Mouse (Mus musculus): ENCODE measurements around the gene Akna.

The Akna gene

DNA sequence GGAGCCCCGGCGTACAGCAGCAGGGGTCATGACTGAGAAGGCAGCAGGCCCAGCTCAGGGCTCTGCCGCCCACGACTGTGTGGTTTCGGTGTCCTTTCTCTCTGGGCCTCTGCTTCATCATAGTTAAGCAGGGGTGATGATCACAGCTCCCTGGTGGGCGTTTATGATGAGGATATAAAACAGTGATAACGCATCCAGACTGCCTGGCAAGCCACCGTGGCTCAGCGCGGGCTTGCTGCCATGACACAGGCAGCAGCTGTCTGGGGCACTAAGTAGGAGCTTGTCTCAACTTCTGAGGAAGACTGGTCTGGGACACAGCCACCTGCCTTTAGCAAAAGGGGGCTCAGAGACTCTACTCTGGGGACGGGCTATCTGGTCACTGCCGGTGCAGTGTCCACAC lies 19.7 kb downstream of the Akna start:
- no peak for DNase-seq (ENCODE audit: low read depth)

DNA sequence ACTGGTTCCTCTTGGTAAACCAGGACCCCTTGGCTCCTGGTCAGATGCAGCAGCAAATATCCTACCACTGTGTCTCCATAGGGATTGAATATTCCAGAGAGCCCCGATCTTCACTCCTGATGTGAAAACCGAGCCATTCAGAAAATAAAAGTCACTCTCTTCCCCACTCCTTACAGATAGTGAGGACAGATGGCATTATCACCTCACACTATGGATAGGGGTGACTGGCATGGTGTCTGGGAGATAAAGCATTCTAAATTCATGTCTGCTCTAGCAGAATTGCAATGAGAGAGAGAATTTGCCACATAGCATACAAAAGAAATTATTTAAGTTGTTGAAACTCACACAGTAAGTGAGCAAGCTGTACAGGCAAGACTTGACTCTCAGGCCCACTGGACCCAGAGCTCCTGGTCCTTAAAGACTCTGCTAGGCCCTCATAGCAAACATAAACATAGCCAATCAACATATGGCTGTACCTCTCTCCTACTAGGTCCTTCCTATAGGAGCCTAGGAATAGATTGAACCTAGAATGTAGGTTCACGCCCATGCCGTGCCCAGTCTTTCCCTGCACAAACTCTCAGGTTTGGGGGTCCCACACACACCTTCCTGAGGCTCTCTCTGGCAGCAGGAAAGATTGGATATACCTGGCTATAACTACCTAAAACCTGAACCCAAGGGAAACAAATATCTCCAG lies 20.3 kb downstream of the Akna start:
- DNase-seq (ENCODE audit: low read depth): no peak

DNA sequence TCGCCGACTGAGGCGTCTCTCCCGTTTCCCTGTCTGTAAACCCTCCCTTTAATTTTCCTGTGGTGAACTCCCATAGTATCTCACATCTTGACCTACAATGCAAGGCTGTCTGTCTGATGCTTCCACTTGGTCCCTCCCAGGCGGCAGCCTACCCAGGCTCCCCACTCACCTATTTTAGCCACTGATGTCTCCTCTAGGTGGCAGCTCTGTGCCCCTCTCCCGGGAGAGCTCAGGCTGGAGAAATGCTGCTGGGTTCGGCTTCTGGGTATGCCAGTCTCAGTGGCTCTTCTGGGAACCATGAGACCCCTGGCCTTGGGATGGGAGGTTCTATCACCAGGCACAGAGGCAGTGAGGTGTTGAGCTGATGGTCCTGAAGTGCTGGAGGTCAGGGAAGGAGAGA lies 25.7 kb downstream of the Akna start:
- DNase-seq (ENCODE audit: low read depth): no peak

DNA sequence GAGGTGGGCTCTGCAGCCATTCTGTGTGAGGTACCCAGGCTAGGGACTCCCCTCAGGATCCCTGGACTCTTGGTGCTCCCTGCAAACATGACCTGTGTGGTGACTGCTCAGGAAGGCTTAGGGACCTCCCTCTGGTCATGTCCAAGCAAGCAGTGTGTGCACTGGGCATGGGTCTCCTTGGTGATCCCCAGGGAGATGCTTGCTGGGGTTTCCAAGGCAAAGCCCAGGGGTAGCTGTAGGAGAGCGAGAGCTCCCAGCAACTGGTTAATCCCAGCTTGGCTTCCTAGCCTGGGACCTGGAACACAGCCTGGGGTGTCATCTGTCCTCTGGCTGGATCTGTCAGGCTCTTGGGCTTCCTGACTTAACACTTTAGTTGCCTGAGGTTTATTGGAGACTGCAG lies 27.8 kb downstream of the Akna start:
- no peak for DNase-seq (ENCODE audit: low read depth)

DNA sequence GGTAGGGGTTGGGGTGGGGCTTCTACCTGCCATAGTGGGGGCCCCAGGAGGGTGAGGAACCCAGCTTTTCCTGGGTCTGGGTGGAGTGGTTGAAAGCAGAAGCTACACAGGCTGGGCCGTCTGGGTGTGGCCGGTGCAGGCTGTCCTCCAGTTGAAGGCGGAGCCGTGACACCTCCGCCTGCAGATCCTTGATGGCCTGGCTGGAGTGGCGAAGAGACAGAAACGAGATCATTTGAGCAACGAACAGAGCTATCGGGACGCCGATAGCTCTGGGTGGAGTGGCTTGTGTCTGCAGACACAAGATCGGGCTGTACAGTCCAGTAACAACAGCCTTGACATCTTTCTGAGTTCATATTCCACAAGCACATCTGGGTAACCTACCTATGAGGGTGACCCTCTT lies 28.8 kb downstream of the Akna start:
- DNase-seq (ENCODE audit: low read depth): no peak

DNA sequence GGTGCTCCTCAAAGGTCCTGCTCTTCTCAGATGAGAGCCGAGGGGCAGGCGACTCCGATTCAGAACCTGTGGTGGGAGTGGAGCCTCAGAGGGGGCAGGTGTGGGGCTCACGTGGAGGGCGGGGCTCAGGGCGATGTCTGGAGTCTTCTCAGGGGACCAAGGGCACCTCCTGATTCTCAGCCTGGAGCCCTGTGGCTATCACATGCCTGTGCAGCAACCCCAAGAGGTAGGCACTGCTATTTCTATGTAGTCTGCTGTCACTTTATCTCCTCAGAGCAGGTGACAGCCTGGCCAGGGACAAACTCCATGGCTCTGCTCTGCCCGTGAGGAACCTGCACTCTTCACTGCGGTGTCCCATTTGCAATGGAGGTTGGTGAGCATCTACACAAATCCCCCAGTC lies 29.8 kb downstream of the Akna start:
- no peak for DNase-seq (ENCODE audit: low read depth)

DNA sequence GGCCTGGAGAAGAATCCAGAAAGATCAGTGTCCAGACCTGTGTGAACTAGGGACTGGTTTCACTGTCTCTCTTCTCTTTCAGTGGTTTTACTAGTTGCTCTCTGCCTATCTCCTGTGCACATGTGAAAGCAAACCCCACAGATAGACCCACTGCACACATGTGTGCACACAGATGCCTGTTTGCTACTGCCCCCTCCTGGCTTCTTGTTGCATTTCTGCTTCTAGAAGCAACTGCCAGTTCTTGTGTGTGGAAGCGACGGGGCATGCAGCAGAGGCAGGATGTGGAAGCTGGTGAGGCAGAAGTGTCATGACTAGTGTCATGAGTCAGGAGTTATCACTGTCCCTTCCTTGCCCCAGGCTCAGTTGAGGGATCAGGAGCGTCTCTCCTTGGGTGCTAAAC lies 31.3 kb downstream of the Akna start:
- DNase-seq (ENCODE audit: low read depth): no peak

DNA sequence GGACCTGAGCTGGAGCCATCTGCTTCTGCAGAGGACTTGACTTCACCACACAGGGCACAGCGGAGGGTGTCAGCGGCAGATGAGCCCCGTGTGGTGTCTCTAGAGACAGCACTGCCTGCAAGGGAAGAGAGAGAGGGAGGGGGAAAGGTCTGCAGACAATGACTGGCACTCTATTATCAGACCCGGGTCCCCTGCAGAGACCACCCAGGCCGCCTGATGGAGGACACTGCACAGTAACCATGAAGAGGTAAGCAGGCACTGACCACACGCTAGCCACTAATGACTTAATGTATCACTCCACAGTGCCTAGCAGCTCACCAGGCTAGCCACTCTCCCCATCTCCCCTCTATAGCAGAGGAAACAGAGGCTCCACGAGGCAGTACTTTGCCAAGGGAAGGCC lies 32.3 kb downstream of the Akna start:
- DNase-seq (ENCODE audit: low read depth): no peak

DNA sequence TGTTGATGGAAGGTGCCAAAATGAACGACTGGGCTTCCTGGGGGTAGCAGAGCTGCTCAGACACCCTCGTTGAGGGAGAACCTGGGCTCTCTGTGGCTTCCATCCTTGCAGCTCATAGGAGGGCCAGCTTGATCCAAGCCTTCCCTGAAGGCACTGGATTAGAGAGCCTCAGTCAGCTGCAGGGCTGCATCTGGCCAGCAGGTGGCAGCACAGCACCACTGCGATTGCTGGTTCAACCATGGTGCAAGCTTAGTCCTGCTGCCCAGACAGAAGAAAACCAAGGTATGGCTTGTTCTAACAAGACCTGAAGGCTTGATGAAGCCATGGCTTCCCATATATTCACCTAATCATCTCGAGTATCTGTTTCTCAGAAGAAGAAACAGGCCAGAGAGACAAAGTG lies 34.6 kb downstream of the Akna start:
- no peak for DNase-seq (ENCODE audit: low read depth)

DNA sequence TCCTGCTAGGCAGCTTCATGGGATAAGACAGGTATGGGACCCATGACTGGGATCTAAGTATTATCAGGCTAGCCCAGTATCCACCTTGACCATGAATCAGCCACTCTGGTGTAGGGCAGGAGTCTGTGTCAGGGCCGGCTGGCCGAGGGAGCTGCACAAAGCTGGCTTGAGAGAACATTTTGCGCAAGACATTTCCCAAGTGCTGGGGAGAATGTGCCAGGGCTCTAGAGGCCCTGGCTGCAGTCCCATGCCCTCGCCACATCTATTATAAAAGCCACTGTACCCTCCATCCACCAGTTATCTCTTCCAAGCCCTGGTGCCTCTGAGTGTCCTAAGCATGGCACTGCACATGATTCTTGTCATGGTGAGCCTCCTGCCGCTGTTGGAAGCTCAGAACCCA lies 41.0 kb downstream of the Akna start, which contains the start of gene Orm2:
Orm2 (plus strand) TSS at position 300 of the 400 bp plus-strand sequence.
- no peak for DNase-seq (ENCODE audit: low read depth)

DNA sequence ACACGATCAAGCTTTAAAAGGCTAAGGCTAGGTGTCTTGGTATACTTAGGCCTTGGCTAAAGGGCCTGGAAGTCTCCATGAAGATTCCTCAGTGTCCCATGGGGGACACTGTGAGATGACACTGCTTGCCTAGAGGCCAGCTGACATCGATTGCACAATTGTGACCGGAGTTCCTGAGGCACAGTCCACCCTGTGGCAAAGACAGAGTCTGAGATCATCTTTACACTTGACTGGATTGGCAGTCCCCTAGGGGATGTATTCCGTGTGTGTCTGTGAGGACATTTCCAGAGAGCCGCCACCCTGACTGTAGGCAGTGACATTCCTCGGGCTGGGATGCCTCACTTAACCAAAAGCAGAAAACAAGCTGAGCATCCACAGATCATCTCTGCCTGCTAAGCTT lies 43.3 kb downstream of the Akna start:
- no peak for DNase-seq (ENCODE audit: low read depth)

DNA sequence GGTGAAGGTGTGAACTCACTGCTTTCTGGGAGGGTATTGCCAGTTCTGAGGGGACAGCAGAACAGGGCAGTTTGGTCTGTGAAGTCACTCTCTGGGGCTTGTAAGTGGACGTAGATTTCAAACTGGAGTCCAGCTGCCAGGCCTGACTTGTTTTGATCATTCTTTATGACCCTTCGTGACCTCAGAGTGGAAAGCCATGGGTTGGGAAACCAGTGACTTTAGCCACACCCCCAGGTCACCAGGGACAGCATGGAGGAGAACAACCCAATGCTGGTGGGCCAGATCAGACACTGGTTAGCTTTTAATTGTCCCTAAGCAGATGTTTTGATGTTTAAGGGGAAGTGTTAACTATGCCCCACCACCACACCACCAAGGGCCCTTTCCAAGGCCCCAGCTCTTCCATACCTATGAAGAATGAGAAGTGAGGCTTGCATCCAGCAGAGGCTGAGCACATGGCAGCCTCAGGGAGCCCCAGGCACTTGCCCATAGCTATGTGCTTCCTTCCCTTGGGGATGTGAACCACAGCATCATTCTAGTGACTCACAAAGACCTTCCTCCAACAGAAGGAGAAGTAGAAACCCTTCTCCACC lies 46.1 kb downstream of the Akna start:
- no peak for DNase-seq (ENCODE audit: low read depth)

DNA sequence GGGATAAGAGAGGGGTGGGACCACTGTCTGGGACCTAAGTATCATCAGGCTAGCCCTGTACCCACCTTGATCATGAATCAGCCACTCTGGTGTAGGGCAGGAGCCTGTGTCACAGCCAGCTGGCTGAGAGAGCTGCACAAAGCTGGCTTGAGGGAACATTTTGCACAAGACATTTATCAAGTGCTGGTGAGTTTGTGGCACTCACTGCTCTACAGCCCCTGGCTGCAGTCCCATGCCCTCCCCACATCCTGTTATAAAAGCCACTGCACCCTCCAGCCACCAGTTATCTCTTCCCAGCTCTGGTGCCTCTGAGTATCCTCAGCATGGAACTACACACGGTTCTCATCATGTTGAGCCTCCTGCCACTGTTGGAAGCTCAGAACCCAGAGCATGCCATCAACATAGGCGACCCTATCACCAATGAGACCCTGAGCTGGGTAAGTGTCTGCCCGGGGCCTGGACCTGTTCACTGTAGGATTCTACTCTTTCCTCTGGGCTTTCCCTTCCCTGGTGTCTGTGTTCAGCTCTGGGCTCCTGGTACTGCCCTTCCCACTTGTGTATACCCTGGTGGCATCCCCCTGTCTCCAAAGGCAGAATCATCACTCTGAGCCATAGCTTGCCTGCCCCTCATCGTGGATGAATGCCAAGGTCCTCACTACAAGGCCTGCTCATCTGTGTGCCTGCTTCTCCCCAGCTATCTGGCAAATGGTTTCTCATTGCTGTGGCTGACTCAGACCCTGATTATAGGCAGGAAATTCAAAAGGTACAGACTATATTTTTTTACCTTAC lies 47.1 kb downstream of the Akna start, which contains the start of gene Orm3:
Orm3 (plus strand) TSS at position 286 of the 789 bp plus-strand sequence.
- no peak for DNase-seq (ENCODE audit: low read depth)

DNA sequence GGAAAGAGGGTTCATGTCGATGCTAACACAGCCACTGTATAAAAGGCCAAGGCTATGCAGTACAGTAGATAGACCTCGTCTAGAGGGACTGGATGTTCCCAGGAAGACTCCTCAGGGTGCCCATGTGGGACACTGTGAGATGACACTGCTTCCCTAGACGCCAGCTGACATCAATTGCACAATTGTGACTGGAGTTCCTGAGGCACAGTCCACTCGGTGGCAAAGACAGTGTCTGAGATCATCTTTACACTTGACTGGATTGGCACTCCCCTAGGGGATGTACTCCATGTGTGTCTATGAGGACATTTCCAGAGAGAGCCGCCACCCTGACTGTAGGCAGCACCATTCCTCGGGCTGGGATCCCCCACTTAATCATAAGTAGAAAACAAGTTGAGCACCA lies 54.6 kb downstream of the Akna start:
- no peak for DNase-seq (ENCODE audit: low read depth)

DNA sequence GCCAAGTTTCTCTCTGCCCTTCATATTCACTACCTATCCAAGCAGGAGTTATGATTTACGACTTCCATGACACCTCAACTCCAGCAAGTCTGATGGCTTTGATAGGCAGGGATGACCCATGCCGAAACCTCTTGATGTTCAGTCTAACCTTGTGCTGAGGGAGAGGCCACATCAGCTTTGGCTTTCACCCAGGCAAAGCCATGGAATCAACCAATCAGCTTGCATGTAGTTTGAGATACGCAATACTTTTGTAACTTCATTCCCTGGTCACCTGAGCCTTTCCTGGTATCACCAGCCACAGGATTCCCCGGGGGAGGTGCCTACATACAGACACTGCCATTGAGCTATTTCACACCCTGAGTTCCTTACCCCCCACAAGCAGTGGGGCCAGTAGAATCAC lies 56.5 kb downstream of the Akna start:
- DNase-seq (ENCODE audit: low read depth): no peak

DNA sequence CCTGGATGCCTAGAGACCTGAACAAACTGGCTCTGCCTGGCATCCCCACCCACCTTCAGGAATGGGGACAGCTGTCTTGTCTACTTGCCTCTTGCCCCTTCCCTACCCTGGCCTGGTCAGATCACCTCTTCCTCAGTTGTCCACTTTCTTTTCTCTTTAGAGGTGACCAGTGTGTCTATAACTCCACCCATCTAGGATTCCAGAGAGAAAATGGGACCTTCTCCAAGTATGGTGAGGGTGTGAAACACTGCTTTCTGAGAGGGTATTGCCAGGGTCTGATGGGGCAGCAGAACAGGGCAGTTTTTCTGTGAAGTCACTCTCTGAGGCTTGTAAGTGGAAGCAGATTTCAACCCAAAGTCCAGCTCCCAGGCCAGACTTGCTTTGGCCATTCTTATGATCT lies 57.9 kb downstream of the Akna start:
- no peak for DNase-seq (ENCODE audit: low read depth)

DNA sequence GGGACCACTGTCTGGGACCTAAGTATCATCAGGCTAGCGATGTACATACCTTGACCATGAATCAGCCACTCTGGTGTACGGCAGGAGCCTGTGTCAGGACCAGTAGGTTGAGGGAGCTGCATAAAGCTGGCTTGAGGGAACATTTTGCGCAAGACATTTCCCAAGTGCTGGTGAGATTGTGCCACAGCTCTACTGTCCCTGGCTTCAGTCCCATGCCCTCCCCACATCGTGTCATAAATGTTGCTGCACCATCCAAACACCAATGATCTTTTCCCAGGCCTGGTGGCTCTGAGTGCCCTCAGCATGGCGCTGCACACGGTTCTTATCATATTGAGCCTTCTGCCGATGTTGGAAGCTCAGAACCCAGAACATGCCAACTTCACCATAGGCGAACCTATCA lies 58.9 kb downstream of the Akna start, which contains the start of gene Orm1:
Orm1 (plus strand) TSS at position 266 of the 400 bp plus-strand sequence.
- DNase-seq (ENCODE audit: low read depth): no peak

DNA sequence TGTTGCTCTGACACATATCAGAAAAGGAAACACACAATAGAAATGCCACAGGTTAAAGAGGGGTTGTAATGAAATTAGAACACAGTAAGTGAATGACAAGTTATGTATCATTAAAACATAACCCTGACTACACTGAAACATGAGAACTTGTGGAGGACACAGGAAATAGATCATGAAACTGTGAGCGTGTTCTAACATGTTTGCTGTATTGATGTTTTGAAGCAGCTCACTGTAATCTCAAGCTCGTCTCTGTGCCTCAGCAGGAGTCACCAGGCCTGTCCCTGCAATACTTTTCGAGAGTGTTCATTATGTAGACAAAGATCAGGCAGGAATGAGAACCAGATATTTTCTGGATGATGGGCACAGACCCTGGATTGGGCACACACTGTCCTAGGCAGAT lies 59.5 kb downstream of the Akna start:
- DNase-seq (ENCODE audit: low read depth): no peak

DNA sequence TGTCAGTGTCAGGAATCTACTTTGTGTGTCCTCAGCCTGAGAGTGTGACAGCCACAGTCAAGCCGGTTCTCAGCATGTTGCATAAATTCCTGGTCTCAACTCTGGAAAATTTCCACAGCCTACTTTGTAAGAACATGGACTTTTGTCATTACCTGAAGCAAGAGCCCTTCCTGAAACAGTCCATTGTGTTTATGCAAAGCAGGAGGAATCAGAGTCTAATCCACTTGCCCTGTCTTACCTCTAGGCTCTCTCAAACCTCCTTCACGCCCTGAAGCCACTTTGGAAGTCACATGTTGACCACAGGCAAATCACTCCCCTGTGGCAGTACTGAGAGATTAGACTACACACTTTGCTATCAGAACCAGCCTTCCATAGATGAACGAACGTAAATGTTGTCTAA lies 60.7 kb downstream of the Akna start:
- DNase-seq (ENCODE audit: low read depth): no peak

DNA sequence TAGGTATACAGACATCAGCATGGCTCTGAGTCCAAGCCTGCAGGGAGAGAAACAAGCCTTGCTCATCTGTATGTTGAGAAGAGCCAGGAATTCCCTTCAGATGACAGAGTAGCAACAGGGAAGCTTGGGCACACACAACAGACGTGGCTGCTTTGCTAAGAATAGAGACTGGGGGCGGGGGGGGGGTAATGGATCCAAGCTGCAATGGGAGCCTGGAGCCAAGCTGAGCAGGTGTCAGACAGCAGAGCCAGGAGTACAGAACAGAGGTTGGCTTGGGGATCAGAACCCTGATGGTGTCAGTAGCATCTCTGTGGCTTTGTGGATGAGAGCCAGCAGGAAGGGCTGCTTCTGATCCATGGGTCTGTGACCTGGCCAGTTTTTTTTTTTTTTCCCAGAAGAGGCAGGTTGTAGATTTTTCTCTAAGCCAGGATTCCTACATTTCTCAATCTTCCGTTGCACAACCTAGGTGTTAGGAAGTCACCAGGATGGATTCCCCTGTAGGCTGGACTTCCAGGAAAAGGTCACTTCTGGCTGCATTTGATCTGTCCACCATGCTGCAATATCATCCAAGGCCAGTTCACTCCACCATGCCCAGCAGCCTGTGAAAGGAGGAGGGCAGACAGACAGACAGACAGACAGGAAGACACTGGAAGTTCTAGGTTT lies 64.6 kb downstream of the Akna start:
- DNase-seq (ENCODE audit: low read depth): no peak

DNA sequence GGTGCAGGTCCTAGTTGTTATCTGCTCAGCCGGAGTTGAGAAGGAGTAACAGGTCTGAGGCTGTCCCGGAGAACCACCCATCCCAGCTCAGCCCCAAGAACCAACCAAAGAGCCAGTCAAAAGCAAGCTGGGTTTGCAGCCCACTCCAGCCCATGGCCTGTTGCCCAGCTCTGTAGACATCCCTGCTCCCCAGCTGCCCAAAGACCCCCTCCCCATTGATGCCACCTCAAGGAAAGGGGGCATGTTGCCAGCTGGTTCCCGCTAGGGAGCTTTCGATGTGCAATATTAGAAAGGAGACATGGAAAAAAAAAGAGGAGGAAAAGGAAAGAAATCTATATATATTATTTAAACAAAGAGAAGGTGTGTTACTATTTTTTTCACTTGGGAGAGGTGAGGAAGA lies 69.8 kb downstream of the Akna start:
- DNase-seq (ENCODE audit: low read depth): no peak

DNA sequence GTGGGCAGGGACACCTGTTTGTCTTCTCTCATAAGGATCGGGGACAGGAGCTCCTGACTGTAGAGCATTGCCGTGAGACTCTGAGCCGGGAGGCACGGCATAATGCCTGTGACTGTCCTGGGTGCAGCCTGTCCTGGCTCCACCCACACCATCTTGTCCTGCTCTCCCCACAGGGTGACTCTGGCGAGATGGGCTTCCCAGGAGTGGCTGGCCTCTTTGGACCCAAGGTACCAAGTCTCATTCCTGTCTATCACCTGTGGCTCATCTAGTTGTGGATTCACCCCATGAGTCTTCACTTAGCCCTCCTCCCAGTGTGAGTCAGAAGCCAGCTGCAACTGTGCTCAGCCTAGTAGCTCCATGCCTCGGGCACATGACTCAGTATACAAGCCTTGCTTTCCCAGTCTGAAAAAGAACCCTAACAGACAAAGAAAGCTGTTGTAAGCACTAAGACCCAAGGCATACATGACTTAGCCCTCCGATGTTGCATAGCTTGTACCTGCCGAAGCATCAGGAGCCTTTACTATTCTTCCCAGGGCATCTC lies 79.8 kb downstream of the Akna start:
- DNase-seq (ENCODE audit: low read depth): no peak

Data from fibroblast of lung, adult 2 months (primary cell).